Mouse (Mus musculus) left cerebral cortex, postnatal 14 days (tissue): ENCODE data around the gene Entpd7. TPM values are rescaled to one million over a fixed set of nuclear protein-coding genes. Genes with fewer than 3 reads are reported as not detected.
A peak's percentile ranks its signal among the peaks of the same experiment; 100 is the strongest.

Experiments
- DNase-seq, 2 experiments: peaks; one replicate each; pipeline ENCODE4 v3.0.0; 2021 to 2022; ENCODE audit warnings: low spot score in 2 of 2, mixed read lengths in 1 of 2
- intact Hi-C: fragments of 180-260 bp; cut with DNase I; formaldehyde crosslinking; loops from one replicate; pipeline ENCODE4 v1.15.1; 2025
- total RNA-seq, 2 experiments: library from RNA; stranded (reverse); gene quantifications; 2 replicates each; pipeline ENCODE4 v1.2.3; 2021

Gene Entpd7
- total RNA-seq, 2 experiments from 2014 or later = 24.0 to 25.6 TPM

- intact Hi-C loops = no loop called here
Measured at GRCm38 (mm10) chr19:43711159-43711916, 21.9 kb downstream of the Entpd7 start.

DNA sequence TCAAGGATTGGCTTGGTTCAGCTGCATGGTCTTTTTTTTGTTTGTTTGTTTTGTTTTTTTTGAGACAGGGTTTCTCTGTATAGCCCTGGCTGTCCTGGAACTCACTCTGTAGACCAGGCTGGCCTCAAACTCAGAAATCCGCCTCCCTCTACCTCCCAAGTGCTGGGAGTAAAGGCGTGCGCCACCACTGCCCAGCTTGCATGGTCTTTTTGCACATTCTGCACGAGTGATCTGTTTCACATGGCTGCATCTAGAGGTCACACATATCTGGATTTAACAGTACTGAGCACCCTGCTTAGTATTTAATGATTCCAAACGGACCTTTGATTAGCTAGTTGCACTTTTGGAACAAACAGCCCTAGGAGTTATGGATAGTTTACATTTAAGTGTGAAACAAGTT, 22.5 kb downstream of the Entpd7 start:
- intact Hi-C loops = no loop called here
- no peak for DNase-seq

More at GRCm38 (mm10) chr19:43711159-43711916, 21.9 kb downstream of the Entpd7 start:
- DNase-seq = no peak

DNA sequence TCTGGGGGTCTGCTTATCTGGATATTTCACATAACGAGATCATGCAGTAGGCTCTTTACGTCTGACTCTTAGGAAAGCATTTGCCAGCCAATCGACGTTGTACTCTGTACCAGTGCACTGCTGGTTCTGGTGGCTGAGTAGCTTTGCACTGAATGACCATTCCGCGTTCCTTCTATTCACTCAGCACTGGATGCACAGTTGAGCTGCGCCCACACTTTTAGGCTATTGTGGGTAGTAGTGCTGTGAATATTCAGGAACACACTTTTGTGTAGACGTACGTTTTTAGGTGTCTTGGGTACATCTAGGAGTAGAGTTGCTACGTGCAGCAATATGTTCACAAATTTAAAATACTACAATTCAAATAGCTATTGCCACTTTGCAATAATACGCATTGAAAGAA, 30.6 kb downstream of the Entpd7 start:
- DNase-seq = no peak
- intact Hi-C loops = no loop called here

- intact Hi-C loops = no loop called here
- no peak for DNase-seq
Measured at GRCm38 (mm10) chr19:43722891-43723290, 33.4 kb downstream of the Entpd7 start.

GRCm38 (mm10) chr19:43723501-43723900, 34.0 kb downstream of the Entpd7 start:
- no peak for DNase-seq
- intact Hi-C loops = no loop called here

- DNase-seq = no peak
- intact Hi-C loops = no loop called here
Measured at GRCm38 (mm10) chr19:43724194-43724593, 34.7 kb downstream of the Entpd7 start.

GRCm38 (mm10) chr19:43724821-43725220, 35.3 kb downstream of the Entpd7 start:
- no peak for DNase-seq
- intact Hi-C loops = no loop called here

- intact Hi-C loops = no loop called here
- no peak for DNase-seq
Measured at GRCm38 (mm10) chr19:43726510-43727146, 37.2 kb downstream of the Entpd7 start.

DNA sequence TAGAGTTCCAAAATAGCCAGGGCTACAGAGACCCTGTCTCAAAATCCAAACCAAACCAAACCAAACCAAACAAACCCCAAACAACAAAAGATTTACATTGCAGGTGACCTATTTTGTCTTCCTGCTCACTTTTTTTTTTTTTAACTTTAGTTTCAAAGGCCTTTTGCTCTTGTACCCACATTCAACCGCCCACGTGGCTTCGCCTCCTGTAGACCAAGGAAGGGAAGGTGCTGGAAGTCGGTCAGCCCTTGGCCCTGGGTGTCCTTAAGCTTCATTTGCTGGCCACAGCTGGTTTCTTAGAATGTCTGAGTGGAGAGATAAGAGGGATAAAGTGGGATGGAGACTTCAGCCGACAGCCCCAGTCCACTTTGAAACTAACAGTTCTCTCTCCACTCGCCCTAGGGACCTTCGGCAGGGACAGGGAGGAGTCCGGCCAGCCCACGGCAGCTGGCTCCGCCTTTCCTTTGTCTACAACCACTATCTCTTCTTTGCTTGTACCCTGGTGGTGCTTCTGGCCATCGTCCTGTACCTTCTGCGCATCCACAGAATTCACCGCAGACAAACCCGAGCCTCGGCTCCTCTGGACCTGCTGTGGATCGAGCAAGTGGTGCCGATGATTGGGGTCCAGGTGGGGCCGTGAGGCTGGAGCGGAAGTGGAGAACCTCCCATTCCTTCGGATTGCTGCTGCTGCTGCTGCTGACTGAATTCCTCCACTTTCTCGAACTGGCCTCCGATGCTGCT, 40.0 kb downstream of the Entpd7 start:
- DNase-seq = no peak
- intact Hi-C loops = no loop called here

GRCm38 (mm10) chr19:43730037-43730428, 40.6 kb downstream of the Entpd7 start:
- no peak for DNase-seq
- intact Hi-C loops = no loop called here

DNA sequence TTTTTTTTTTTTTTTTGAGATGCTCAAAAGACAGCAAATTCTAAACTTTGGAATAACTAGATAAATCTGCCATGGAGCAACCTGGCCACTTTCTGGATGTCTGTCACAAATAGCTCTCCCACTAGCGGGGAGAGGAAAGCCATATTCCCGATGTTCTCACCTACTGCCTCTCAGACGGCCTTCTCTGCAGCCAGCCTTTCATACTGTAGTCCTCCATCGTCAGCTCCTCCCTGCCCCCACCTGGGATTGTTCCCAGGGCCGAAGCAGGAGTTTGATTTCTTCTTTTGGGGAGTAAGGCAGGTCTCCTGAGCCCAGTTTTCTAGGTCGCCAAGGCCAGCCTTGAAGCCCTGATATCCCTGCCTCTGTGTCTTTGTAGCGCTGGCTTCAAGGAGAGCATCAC, 41.7 kb downstream of the Entpd7 start:
- intact Hi-C loops = no loop called here
- DNase-seq = no peak

DNA sequence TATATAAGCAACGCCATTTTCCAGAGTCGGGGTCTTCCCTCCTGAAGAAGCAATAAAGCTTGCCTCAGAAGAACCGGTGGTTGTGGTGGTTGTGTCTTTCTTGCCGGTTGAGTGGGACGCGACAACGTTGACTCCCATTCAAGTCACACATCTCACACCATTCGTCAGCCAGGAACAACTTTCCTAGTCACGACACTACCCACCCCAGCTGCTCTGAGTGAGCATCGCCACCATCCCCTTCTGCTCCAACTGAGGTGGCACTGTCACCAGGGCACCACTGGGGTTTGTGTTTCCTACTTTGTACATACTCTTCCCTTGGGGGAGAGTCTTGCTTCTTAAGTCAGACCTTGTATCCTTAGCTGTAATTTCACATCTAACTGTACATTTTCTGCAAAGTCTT, 48.9 kb downstream of the Entpd7 start:
- intact Hi-C loops = no loop called here
- no peak for DNase-seq

- no peak for DNase-seq
- intact Hi-C loops = no loop called here
Measured at GRCm38 (mm10) chr19:43743401-43743800, 53.9 kb downstream of the Entpd7 start.

DNA sequence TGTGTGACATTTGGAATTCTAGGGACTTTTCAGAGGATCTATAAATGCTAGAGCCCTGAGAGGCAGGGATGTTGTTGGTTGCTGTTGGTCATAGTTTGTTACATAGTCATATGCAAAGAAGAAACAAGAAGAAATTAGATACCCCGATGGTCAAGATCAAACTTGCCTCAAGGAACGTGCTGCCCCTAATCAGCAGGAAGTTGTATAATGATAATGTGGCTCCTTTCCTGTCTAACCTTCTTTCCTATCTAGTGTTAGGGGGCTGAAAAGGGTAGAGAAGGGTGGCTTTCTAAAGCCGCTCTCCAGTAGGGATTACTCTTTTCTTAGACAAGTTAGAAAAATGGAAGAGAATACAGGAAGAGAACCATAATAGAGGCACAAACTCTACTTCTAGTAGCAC, 56.3 kb downstream of the Entpd7 start:
- intact Hi-C loops = no loop called here
- DNase-seq = no peak

- intact Hi-C loops = no loop called here
- DNase-seq = no peak
Measured at GRCm38 (mm10) chr19:43747877-43748276, 58.4 kb downstream of the Entpd7 start.

DNA sequence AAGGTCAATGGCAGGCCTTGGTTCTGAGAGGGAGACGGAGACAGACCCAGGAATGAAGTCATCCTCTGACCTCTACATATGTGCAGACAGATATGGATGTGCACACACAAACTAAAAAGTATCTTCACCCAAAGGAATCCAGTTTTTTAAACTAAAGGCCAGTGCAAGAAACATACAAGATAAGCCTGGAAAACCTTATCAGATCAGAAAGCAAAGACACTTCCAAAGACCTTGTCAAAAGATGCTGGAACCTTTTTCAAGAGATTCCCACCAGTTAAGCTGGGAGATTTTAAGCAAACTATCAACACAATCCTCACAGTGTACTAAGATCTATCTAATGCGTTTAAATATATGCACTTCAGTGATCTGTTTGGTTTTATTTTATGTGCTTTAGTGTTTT, 60.5 kb downstream of the Entpd7 start:
- intact Hi-C loops = no loop called here
- no peak for DNase-seq

- DNase-seq = peak; percentile 97
- intact Hi-C loops = no loop called here
Measured at GRCm38 (mm10) chr19:43752489-43753225, 63.2 kb downstream of the Entpd7 start, which contains the start of the genes Cutc and Cox15. Cutc (plus strand) TSS chr19:43752996. Cox15 (minus strand) TSS chr19:43753000.

GRCm38 (mm10) chr19:43753226-43753835, 63.9 kb downstream of the Entpd7 start:
- peak; percentile 88 to 90 for DNase-seq
- intact Hi-C loops = no loop called here

- DNase-seq = no peak
- intact Hi-C loops = no loop called here
Measured at GRCm38 (mm10) chr19:43754237-43754636, 64.8 kb downstream of the Entpd7 start.
